Mouse (Mus musculus) cortical plate, adult 2 months (tissue): ENCODE data around the gene Mical2.

Experiments
- CTCF ChIP-seq: fragments of 200-500 bp; IDR thresholded peaks from 2 replicates; pipeline ENCODE4 v1.5.1; 2011; ENCODE audit warnings: mild to moderate bottlenecking, control low read depth, low read length; ENCODE audit not compliant: insufficient read depth; ENCODE audit errors: extremely low read depth
- POLR2A ChIP-seq: fragments of 200-500 bp; IDR thresholded peaks from 2 replicates; pipeline ENCODE4 v1.6.1; 2011; ENCODE audit warnings: mild to moderate bottlenecking, low read length, control low read depth; ENCODE audit not compliant: insufficient read depth; ENCODE audit errors: extremely low read depth

DNA sequence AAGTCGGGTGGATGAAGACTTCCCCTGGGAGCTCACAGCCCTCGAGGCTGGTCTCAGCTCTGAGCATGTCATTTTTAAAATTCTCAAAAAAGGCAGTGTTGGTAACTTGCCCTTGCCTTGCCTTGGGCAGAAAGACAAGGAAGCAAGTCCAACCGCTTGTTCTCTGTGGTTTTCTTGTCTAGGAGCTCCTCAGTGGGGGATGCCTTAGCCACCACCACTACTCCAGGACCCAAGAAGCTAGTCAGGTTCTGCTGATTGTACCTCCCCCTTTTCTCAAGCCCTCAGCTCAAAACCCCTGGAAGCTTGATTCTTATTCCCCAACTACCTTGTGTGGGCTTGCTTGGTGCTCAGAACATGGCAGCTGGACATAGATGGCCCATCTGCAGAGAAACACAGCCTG lies 115.4 kb downstream of the Mical2 start:
- TF ChIP-seq CTCF: no peak
- TF ChIP-seq POLR2A: no peak
